Mouse (Mus musculus) heart, embryonic 14.5 days (tissue): ENCODE results near the gene Rac2. TPM values are rescaled to one million over a fixed set of nuclear protein-coding genes. Genes with fewer than 3 reads are reported as not detected.

ENCODE experiments used
- ATAC-seq: fragments of 200-750 bp; cut with Nextera tagmentation; 2 replicates; pipeline ENCODE4 v1.8.0; 2017; ENCODE audit warnings: low read depth, moderate TSS enrichment; ENCODE audit not compliant: insufficient number of reproducible peaks, insufficient read depth, low FRiP score
- H3K27ac ChIP-seq, 2 experiments: fragments of 200-500 bp in 1 of 2; fragments of 300-500 bp in 1 of 2; sonication (generic) in 1 of 2; replicated peaks in 1 of 2; 2 replicates each; pipeline ENCODE4 v1.5.1; 2012 to 2014; ENCODE audit warnings: low read depth in 2 of 2, low read length in 2 of 2, control low read depth in 1 of 2, mild to moderate bottlenecking in 1 of 2, mixed read lengths in 1 of 2; ENCODE audit not compliant: control insufficient read depth in 1 of 2, insufficient read depth in 1 of 2
- H3K27me3 ChIP-seq: fragments of 300-500 bp; sonication (generic); 2 replicates; pipeline ENCODE4 v1.6.1; 2014; ENCODE audit warnings: mild to moderate bottlenecking, low read length, control low read depth; ENCODE audit not compliant: control insufficient read depth, insufficient read depth
- H3K36me3 ChIP-seq: fragments of 300-500 bp; sonication (generic); 2 replicates; pipeline ENCODE4 v1.6.1; 2014; ENCODE audit warnings: mild to moderate bottlenecking, control low read depth, low read length, mixed read lengths; ENCODE audit not compliant: control insufficient read depth, insufficient read depth
- H3K4me1 ChIP-seq, 2 experiments: fragments of 200-500 bp in 1 of 2; fragments of 300-500 bp in 1 of 2; sonication (generic) in 1 of 2; 2 replicates each; pipeline ENCODE4 v1.6.1; 2012 to 2014; ENCODE audit warnings: low read length in 2 of 2, control low read depth in 1 of 2, mixed read lengths in 1 of 2; ENCODE audit not compliant: control insufficient read depth in 2 of 2, insufficient read depth in 2 of 2
- H3K4me2 ChIP-seq: fragments of 300-500 bp; sonication (generic); 2 replicates; pipeline ENCODE4 v1.6.1; 2014; ENCODE audit warnings: mild to moderate bottlenecking, low read length
- H3K4me3 ChIP-seq, 2 experiments: fragments of 200-500 bp in 1 of 2; fragments of 300-500 bp in 1 of 2; sonication (generic) in 1 of 2; 2 replicates each; pipeline ENCODE4 v1.5.1; 2012 to 2014; ENCODE audit warnings: low read length in 2 of 2, mild to moderate bottlenecking in 2 of 2, control low read depth in 1 of 2, low read depth in 1 of 2, moderate library complexity in 1 of 2; ENCODE audit not compliant: control insufficient read depth in 1 of 2, insufficient read depth in 1 of 2
- H3K9ac ChIP-seq: fragments of 300-500 bp; sonication (generic); 2 replicates; pipeline ENCODE4 v1.6.1; 2014; ENCODE audit warnings: mild to moderate bottlenecking, low read length
- H3K9me3 ChIP-seq: fragments of 300-500 bp; sonication (generic); 2 replicates; pipeline ENCODE4 v1.6.1; 2016; ENCODE audit warnings: low read length, control low read depth; ENCODE audit not compliant: control insufficient read depth
- WGBS: fragments of 180-500 bp; shearing (Covaris S2); extraction: QIAGEN DNeasy Blood & Tissue Kit; methylation state at CpG from one replicate; pipeline ENCODE4 v1.1.7; 2014; 5-methylcytosine and 5-hydroxymethylcytosine counted together
- polyA plus RNA-seq: library from polyadenylated mRNA; unstranded; fragments of >200 nt; fragmentation: Nextera tagmentation; extraction: Ambion mirVana; gene quantifications from 2 replicates; pipeline ENCODE4 v1.2.1, GENCODE M21; 2014

Rac2 gene
- polyA plus RNA-seq, 1 experiment from 2014 or later, result 8.1 TPM

DNA sequence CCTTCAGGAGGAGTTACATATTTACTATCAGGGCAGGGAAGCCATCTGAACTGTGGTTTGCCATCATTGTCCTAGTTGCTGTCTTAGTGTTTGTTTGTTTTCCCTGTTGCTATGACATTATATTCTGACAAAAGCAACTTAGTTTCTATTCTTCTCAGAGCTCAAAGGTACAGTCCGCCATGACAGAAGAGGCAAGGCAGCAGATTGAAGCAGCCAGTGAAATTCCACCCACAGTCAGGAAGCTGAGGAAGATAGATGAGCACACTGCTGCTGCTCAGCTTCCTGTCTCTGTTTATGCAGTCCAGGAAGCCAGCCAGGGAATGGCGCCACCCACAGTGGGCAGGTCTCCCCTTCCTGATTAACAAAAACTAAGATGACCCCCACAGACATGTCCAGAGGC is 22.2 kb upstream of the Rac2 start:
- H3K27ac ChIP-seq, result no peak overlapping the region
- no peak overlapping the region for H3K9ac ChIP-seq
- ATAC-seq, result no peak
- no peaks in the 10 kb centered on the region for H3K36me3 ChIP-seq
- no peak overlapping the region for H3K4me3 ChIP-seq
- no peaks in the 10 kb centered on the region for H3K9me3 ChIP-seq
- H3K4me2 ChIP-seq, result no peak overlapping the region
- H3K27me3 ChIP-seq, result no peaks in the 10 kb centered on the region
- no peaks in the 10 kb centered on the region for H3K4me1 ChIP-seq
- 69% methylated on average over 2 of the region's 2 CpGs for WGBS

DNA sequence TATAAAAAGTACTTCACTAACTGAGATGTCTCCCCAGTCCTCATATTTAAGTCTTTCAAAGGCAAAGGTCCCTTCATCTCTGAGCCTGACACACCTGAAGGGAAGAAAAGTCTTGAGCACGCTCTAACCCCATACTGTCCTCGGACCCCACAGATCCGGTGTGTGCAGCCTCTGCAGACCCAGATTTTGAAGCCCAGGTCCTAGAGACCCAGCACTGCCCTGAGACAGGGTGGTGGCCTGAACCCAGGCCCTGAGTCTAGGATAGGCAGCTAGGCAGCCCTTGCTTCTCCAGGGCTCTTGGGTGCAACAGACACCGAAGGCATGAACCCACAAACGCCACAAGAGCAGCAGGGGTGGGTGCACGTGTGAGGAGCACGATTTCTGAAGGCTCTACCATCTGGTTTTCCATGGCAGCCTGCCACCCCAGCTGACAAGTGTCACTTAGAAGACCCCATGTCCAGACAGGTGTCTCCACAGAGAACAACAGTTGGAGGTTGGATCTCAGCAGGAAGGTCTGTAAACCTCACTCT is 21.4 kb upstream of the Rac2 start:
- Histone ChIP-seq H3K36me3 (no peaks in the 10 kb centered on the region), H3K27ac (no peak overlapping the region), H3K4me2 (no peak overlapping the region), H3K4me1 (no peaks in the 10 kb centered on the region), H3K9me3 (no peaks in the 10 kb centered on the region), H3K9ac (no peak overlapping the region), H3K4me3 (no peak overlapping the region), H3K27me3 (no peaks in the 10 kb centered on the region)
- no peak for ATAC-seq
- WGBS, result 83% methylated on average over 7 of the region's 7 CpGs

DNA sequence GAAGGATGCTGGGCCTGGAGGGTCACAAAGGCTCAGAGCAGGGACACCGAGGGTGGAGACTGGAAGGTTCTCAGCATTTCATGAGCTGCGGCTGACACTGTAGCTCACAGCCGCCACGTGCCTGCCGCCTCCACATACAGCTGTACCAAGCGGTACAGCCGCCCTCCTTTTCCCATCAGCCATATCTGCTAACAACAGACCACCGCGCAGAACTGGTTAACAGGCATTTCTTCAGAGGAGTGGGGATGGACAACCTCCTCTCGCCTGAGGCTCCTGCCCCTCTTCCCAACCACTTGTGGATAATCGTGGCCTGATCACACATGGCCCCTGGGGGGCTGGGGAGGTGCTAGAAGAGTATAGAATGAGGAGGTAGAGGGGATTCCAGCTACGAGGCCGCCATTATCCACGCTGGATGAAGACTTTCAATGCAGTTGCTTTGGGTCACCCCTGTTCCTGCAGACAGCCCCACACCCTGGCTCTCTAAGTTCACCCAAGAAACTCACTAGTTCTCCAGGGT is 19.9 kb upstream of the Rac2 start:
- WGBS, result 78% methylated on average over 14 of the region's 14 CpGs
- no peaks in the 10 kb centered on the region for H3K9me3 ChIP-seq
- H3K4me1 ChIP-seq, result no peaks in the 10 kb centered on the region
- no peak overlapping the region for H3K27ac ChIP-seq
- H3K27me3 ChIP-seq, result no peaks in the 10 kb centered on the region
- no peak overlapping the region for H3K4me2 ChIP-seq
- H3K9ac ChIP-seq, result no peak overlapping the region
- no peak overlapping the region for H3K4me3 ChIP-seq
- no peak for ATAC-seq
- no peaks in the 10 kb centered on the region for H3K36me3 ChIP-seq

DNA sequence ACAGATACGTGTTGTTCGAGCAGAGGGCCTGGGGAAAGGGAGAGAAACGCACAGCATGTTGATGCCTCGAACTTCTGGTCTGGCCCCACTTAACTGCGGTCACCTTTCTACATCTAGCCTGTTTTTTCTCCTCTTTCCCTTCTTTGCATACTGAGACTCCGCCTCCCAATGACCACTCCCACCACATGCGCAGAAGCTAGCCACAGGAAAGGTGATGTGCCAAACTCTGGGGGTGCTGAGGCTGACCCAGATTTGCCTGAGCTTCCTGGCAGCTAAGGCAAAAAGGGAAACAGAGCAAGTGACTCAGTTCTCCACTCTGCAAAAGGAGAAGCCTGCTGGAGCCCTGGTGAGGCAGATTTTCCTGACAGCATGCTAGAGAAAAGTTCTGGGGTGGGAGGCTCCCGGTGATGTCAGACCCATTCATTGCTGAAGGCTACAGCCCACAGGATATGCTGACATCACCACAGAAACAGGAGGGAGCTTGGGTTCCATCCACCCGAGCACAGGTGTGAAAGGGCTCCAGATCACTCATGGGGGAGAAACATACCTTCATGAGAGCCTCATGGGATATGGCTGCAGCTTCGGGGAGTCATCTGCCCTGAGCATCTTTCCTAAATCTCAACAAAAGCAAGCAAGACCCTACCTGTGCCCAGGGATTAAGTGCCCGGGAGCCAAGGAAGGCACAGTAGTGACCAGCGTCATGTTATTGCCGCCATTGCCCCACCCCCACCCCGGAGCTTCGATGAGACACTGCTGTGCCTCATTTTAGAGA is 19.3 kb upstream of the Rac2 start:
- Histone ChIP-seq H3K9ac (no peak overlapping the region), H3K4me1 (no peaks in the 10 kb centered on the region), H3K36me3 (no peaks in the 10 kb centered on the region), H3K4me3 (no peak overlapping the region), H3K27ac (no peak overlapping the region), H3K27me3 (no peaks in the 10 kb centered on the region), H3K4me2 (no peak overlapping the region), H3K9me3 (no peaks in the 10 kb centered on the region)
- ATAC-seq, result no peak
- 58% methylated on average over 15 of the region's 15 CpGs for WGBS

DNA sequence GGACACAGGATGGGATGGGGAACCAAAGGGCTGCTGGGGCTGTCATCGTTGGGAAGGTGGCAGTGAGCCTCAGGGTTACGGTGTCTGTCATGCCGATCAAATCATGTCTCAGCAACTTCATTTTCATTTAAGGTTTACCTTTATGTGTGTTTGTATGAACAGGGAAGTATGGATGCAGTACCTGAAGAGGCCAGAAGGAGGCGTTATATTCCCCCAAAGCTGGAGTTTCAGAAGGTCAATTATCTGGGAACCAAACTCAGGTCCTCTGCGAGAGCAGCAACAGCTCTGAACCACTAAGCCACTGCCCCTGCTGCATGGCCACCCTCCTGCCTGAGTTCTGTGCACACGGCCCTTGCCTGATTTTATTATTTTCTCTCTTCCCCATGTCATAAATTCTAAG is 18.2 kb upstream of the Rac2 start:
- no peak overlapping the region for H3K9ac ChIP-seq
- H3K9me3 ChIP-seq, result no peaks in the 10 kb centered on the region
- no peaks in the 10 kb centered on the region for H3K27me3 ChIP-seq
- no peak for ATAC-seq
- no peaks in the 10 kb centered on the region for H3K4me1 ChIP-seq
- H3K4me2 ChIP-seq, result no peak overlapping the region
- H3K27ac ChIP-seq, result no peak overlapping the region
- H3K36me3 ChIP-seq, result no peaks in the 10 kb centered on the region
- 77% methylated on average over 6 of the region's 6 CpGs for WGBS
- no peak overlapping the region for H3K4me3 ChIP-seq

DNA sequence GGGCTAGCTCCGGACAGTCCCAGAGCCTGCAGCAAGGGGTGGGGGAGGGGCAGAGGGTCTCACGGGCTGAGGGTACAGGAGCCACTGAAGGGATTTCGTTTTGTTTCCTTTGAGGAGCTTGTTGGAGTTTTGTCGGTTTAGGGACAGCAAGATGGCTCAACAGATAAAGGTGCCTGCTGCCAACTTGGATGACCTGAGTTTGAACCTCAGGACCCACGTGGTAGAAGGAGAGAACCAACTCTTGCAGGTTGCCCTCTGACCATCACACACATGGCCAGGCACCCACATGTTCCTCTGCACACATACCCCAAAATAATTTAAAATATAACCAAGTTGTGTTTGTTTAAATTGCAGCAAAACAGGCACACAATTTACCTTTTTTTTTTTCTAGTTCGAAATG is 17.4 kb upstream of the Rac2 start:
- H3K36me3 ChIP-seq, result no peaks in the 10 kb centered on the region
- H3K4me2 ChIP-seq, result no peak overlapping the region
- H3K27ac ChIP-seq, result no peak overlapping the region
- ATAC-seq, result no peak
- no peaks in the 10 kb centered on the region for H3K27me3 ChIP-seq
- H3K9ac ChIP-seq, result no peak overlapping the region
- no peaks in the 10 kb centered on the region for H3K4me1 ChIP-seq
- H3K9me3 ChIP-seq, result no peaks in the 10 kb centered on the region
- H3K4me3 ChIP-seq, result no peak overlapping the region
- WGBS, result 65% methylated on average over 6 of the region's 6 CpGs

DNA sequence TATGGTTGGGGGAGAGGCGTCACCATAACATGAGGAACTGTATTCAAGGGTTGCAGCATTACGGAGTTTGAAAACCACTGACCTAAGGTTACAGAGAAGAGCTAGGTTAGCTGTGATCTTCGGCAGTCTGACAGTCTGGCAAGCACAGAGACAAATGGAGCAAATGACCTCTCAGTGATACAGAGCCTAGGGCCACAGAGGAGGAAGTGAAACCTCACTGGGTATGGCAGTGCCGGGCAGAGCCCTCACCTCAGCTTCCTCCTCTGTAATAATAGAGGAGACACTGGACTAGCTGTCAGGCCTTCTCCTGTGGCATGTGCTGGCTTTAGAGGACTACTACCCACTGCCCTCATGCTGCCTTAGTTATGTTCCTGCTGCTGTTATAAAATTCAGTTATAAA is 16.3 kb upstream of the Rac2 start:
- WGBS, result 78% methylated on average over 4 of the region's 4 CpGs
- ATAC-seq, result no peak
- Histone ChIP-seq H3K4me1 (no peaks in the 10 kb centered on the region), H3K27me3 (no peaks in the 10 kb centered on the region), H3K4me2 (no peak overlapping the region), H3K36me3 (no peaks in the 10 kb centered on the region), H3K4me3 (no peak overlapping the region), H3K27ac (no peak overlapping the region), H3K9ac (no peak overlapping the region), H3K9me3 (peaks cover 3% of the 10 kb centered on the region; the same call in 1 of the 2 replicates)
